Mouse (Mus musculus) bone marrow macrophage, adult 2 months (primary cell): Measurements from ENCODE around the gene Ppp2r5d.

Experiments used
- CTCF ChIP-seq: IDR thresholded peaks from 2 replicates; pipeline ENCODE4 v1.5.1; 2012; ENCODE audit warnings: low read depth, mild to moderate bottlenecking, low read length, moderate library complexity
- POLR2A ChIP-seq: IDR thresholded peaks from 2 replicates; pipeline ENCODE4 v1.6.1; 2012; ENCODE audit warnings: mild to moderate bottlenecking, low read depth, low read length, borderline replicate concordance

- TF ChIP-seq CTCF (no peak), POLR2A (no peak)
Observed at GRCm38 (mm10) chr17:46699245-46699644, 5.7 kb downstream of the Ppp2r5d start.
